Mouse (Mus musculus): ENCODE data around the gene Tmem52. TPM values are rescaled to one million over a fixed set of nuclear protein-coding genes. Genes with fewer than 3 reads are reported as not detected.

Tmem52 gene
- polyA plus RNA-seq, 1 experiment from 2014 or later = not detected

Other genes starting within 250 kb of the Tmem52 start
- 3.5 and 3.8 TPM in 2 replicates for gene Ski, start 246.5 kb upstream of the Tmem52 start, polyA plus RNA-seq (2016; fragmentation: Nextera tagmentation; extraction: Ambion mirVana)
- gene Faap20, start 219.3 kb upstream of the Tmem52 start, polyA plus RNA-seq (2016; fragmentation: Nextera tagmentation; extraction: Ambion mirVana) = 25.8 and 31.2 TPM in 2 replicates
- 3.7 and 4.2 TPM in 2 replicates for gene Prkcz, start 107.8 kb upstream of the Tmem52 start, polyA plus RNA-seq (2016; fragmentation: Nextera tagmentation; extraction: Ambion mirVana)
- not detected in 2 replicates for gene Gabrd, start 71.0 kb upstream of the Tmem52 start, polyA plus RNA-seq (2016; fragmentation: Nextera tagmentation; extraction: Ambion mirVana)
- 0.39 and 0.53 TPM in 2 replicates for gene Cfap74, start 59.9 kb upstream of the Tmem52 start, polyA plus RNA-seq (2016; fragmentation: Nextera tagmentation; extraction: Ambion mirVana)
- 174 and 177 TPM in 2 replicates for gene Gnb1, start 22.2 kb downstream of the Tmem52 start, polyA plus RNA-seq (2016; fragmentation: Nextera tagmentation; extraction: Ambion mirVana)
- gene Nadk, start 93.3 kb downstream of the Tmem52 start, polyA plus RNA-seq (2016; fragmentation: Nextera tagmentation; extraction: Ambion mirVana) = 75.9 and 78.0 TPM in 2 replicates
- 7.1 and 7.3 TPM in 2 replicates for gene Slc35e2, start 132.3 kb downstream of the Tmem52 start, polyA plus RNA-seq (2016; fragmentation: Nextera tagmentation; extraction: Ambion mirVana)
- gene Cdk11b, start 155.7 kb downstream of the Tmem52 start, polyA plus RNA-seq (2016; fragmentation: Nextera tagmentation; extraction: Ambion mirVana) = 41.1 and 45.5 TPM in 2 replicates
- gene Gm10563, start 176.3 kb downstream of the Tmem52 start, polyA plus RNA-seq (2016; fragmentation: Nextera tagmentation; extraction: Ambion mirVana) = not detected in 2 replicates
- 8.1 and 9.2 TPM in 2 replicates for gene Mmp23, start 184.3 kb downstream of the Tmem52 start, polyA plus RNA-seq (2016; fragmentation: Nextera tagmentation; extraction: Ambion mirVana)
- 7.2 and 7.4 TPM in 2 replicates for gene Mib2, start 200.1 kb downstream of the Tmem52 start, polyA plus RNA-seq (2016; fragmentation: Nextera tagmentation; extraction: Ambion mirVana)
- 1.9 and 2.0 TPM in 2 replicates for gene Fndc10, start 225.2 kb downstream of the Tmem52 start, polyA plus RNA-seq (2016; fragmentation: Nextera tagmentation; extraction: Ambion mirVana)
- gene Ssu72, start 235.7 kb downstream of the Tmem52 start, polyA plus RNA-seq (2016; fragmentation: Nextera tagmentation; extraction: Ambion mirVana) = 80.8 and 91.2 TPM in 2 replicates

All from liver, embryonic 12.5 days (tissue).